Mouse (Mus musculus) kidney, adult 2 months (tissue): ENCODE measurements around the gene Gm37240.

Source experiments
- CTCF ChIP-seq: fragments of 200-500 bp; conservative IDR thresholded peaks from 2 replicates; pipeline ENCODE4 v1.5.1; 2011; ENCODE audit warnings: low read depth, mild to moderate bottlenecking, control low read depth, low read length, moderate library complexity, mixed read lengths; ENCODE audit not compliant: insufficient read depth, insufficient read length
- POLR2A ChIP-seq: fragments of 200-500 bp; IDR thresholded peaks from one replicate; pipeline ENCODE4 v1.6.1; 2011; ENCODE audit warnings: low read depth, low read length, control low read depth

DNA sequence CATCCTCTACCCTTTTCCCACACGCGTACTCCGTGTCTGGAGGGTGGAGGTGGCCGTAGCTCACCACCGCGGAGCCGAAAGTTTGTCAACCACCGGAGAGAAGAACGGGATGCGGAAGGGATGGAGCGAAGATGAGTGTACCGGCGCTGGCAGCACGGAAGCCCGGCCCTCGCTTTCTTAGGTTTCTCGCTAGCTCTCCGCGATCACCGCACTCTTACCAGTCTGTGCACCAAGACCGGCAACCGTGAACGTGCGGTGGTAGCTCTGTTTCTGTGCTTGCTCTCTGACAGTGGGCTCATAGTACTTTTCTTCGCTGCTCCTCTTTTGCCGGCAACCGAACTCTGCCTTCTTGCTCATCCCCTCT is 1304.4 kb downstream of the Gm37240 start:
- TF ChIP-seq POLR2A (no peak), CTCF (no peak)
